Mouse (Mus musculus) pancreas, adult 10 weeks (tissue): ENCODE measurements around the gene Olfr452. TPM values are rescaled to one million over a fixed set of nuclear protein-coding genes. Genes with fewer than 3 reads are reported as not detected.

Experiments
- polyA plus RNA-seq: library from polyadenylated mRNA; stranded (reverse); fragments of 350-450 nt; fragmentation: Illumina TruSeq; extraction: RNeasy Lipid Tissue Mini Kit (QIAGEN cat#74804); gene quantifications from one replicate; pipeline ENCODE4 v1.2.3, GENCODE M21; 2015; ENCODE audit warnings: low read depth, low replicate concordance; ENCODE audit not compliant: insufficient read depth

Olfr452 gene
- polyA plus RNA-seq = not detected

DNA sequence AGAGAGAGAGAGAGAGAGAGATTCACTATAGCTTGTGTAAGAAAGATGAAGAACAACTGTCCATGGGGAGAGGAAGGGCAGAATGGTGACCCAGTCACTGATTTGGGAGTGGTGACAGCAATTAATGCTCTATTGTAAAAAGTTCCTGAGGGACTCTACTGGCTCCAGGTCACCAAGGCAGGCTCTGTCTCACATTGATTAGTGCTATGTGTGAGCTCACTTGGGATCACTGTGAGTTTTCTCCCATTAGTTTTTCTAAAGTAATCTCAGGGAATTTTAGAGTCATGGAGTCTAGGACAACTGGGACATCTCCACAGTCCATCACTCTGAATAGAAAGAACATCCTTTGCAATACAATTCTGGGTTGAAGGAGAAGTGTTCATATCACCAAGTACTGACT is at the start of gene Olfr452:
Gene Olfr452 (plus strand): TSS at position 301 of the 400 bp plus-strand sequence.

DNA sequence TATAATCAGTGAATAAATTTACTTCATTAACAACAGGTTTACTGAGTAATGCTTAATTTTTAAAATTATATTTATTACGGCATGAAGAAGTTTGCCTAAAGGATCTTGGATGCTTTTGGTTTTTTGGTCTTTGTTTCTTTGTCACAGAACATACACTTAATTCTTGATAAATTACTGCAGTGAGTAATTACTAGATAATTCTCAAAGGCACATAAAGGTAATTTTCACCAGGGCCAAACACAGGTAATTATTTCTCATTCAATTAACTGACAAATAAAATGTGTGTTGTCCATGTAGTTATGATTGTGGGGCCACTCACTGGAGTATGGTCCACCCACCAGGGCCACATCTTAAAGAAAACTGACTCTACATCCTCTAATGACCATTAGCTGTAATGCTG is 45.8 kb upstream of the Olfr452 start, which contains the start of gene Olfr453:
Gene Olfr453 (plus strand): TSS at position 301 of the 400 bp plus-strand sequence.

GRCm38 (mm10) chr6:42756104-42756503 is 28.8 kb upstream of the Olfr452 start, which contains the start of gene Olfr38:
Gene Olfr38, plus strand, starts transcription at chr6:42756404.

DNA sequence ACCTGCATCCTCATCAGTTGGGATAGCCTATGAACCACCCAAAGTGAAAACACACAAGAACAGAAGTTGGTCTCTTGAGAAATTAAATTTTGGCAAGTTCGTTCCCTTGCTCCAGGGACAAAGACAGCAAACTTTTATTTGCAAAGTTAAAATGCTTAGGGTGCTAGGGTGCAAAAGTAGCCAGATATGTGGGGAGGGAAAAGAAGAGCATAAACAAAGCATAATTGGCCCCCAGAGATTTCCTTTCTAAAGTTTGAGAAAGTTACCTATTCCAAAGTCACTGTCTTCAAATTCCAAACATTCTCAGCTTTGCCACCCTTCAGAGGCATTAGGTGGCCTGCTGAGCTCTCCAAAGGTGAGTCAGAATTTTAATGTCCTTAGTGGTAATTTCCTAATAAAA is 26.7 kb downstream of the Olfr452 start, which contains the start of gene Olfr450:
Gene Olfr450 (plus strand): TSS at position 301 of the 400 bp plus-strand sequence.

GRCm38 (mm10) chr6:42834084-42834483 is 49.2 kb downstream of the Olfr452 start, which contains the start of gene Olfr449:
Gene Olfr449, plus strand, starts transcription at chr6:42834384.

Other genes with a start within 250 kb of the Olfr452 start
- gene Olfr455, start 237.5 kb upstream of the Olfr452 start, polyA plus RNA-seq = not detected
- gene Tcaf3, start 187.4 kb upstream of the Olfr452 start, polyA plus RNA-seq = not detected
- 1.8 TPM for gene Tcaf2, start 139.8 kb upstream of the Olfr452 start, polyA plus RNA-seq
- 4.2 TPM for gene Tcaf1, start 75.0 kb upstream of the Olfr452 start, polyA plus RNA-seq
- not detected for gene Olfr453, start 45.7 kb upstream of the Olfr452 start, polyA plus RNA-seq
- not detected for gene Olfr38, start 28.7 kb upstream of the Olfr452 start, polyA plus RNA-seq
- gene Olfr450, start 26.8 kb downstream of the Olfr452 start, polyA plus RNA-seq = not detected
- gene Olfr449, start 49.3 kb downstream of the Olfr452 start, polyA plus RNA-seq = not detected
- gene Olfr448, start 105.3 kb downstream of the Olfr452 start, polyA plus RNA-seq = not detected
- gene Olfr447, start 123.8 kb downstream of the Olfr452 start, polyA plus RNA-seq = not detected
- gene Olfr446, start 136.3 kb downstream of the Olfr452 start, polyA plus RNA-seq = not detected
- not detected for gene Olfr444, start 164.0 kb downstream of the Olfr452 start, polyA plus RNA-seq